Mouse (Mus musculus) mouse trophoblast stem cell (cell line): ENCODE measurements around the gene Ppp4r1.

Experiments used
- in situ Hi-C, 2 experiments: fragments of 300-500 bp; cut with MseI, MboI; formaldehyde crosslinking; loops; 2 replicates in 1 of 2; 3 replicates in 1 of 2; pipeline ENCODE4 v1.15.1; 2025

The Ppp4r1 gene

DNA sequence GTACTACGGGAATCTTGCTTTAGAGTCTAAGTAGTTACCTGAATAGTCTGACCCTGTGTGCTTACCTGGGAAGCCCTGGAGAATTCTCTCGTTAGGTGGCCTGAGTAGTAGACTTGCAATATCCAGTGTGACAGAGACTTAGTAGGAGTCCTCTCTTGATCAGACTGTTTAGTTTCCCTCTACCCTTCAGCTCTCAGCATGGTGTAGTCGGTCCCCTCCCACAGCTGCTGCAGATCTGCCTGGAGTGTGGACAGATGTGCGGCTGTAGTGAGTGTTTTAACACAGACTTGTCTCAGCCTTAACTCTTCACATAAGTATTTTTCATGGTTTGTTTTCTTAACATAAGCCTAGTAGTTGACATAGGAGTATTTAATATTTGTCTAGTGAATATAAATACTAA lies 19.7 kb downstream of the Ppp4r1 start:
- in situ Hi-C loops, result no loop called here

DNA sequence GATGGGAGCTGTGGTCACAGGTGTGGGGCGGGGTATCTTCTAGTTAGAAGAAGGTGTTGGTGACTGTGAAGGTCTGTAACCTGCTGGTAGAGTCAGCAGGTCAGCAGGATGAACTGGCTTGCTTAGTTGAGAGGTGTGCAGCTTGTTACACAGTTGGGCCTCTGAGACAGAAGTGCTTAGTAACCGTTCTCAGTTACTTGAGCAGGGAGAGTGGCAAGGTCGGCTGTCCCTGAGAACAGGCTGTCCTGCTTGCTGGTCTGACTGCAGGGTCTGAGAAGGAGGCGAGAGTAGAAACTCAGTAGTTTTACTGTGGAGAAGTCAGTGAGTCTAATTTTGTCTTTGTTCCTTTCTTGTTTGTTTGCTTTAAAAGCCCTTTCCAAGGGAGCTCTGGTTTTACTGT lies 23.6 kb downstream of the Ppp4r1 start:
- in situ Hi-C loops, result no loop called here

GRCm38 (mm10) chr17:65806416-65806815 lies 24.0 kb downstream of the Ppp4r1 start:
- in situ Hi-C loops, result no loop called here

DNA sequence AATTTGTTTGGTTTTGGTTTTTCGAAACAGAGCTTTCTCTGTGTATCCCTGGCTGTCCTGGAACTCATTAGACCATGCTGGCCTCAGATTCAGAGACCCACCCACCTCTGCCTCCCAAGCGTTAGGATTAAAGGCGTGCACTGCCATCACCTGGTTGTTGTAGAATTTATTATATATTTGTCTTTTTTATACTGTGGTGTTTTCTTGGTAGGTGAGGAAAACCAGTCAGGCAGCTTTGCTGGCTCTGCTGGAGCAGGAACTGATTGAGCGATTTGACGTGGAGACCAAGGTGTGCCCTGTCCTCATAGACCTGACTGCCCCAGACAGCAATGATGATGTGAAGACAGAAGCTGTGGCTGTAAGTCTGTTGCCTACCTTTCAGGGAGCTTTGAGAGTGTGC lies 28.7 kb downstream of the Ppp4r1 start:
- in situ Hi-C loops, result no loop called here

GRCm38 (mm10) chr17:65813763-65814162 lies 31.4 kb downstream of the Ppp4r1 start:
- in situ Hi-C loops, result no loop called here

DNA sequence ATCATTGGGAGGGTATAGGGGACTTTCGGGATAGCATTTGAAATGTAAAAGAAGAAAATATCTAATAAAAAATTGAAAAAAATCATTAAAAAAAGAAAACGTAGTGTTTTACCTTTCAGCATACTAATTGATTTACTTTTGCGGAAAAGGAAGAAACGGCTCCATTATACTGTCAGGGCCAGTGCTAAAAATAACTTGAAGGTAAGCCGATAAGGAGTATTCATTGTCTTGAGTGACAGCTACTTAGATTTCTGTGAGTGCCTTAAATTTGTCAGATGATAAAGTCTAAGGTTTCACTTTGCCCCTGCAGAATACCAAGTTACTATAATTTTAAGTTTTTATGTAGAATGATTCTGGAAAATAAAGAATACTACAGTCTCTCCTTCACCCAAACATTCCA lies 37.8 kb downstream of the Ppp4r1 start:
- in situ Hi-C loops, result no loop called here

DNA sequence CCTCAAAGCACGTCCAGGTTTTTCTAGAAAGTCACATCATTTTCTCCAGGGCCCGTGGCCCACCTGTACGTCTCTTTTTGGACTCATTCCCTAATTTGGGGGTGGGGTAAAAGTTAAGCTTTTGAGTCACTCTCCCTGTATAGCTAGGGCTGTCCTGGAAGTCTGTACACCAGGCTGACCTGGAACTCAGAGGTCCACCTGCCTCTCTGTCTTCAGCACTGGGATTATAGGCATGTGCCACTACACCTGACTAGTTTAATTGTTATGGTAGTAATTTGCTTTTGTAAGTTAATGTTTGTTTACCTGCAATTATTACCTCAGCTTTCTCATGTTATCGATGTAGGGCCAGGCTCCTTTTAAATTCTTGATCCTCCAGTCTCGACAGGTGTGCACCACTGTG lies 40.0 kb downstream of the Ppp4r1 start:
- in situ Hi-C loops, result no loop called here

- in situ Hi-C loops, result no loop called here
These were observed 41.9 kb downstream of the Ppp4r1 start for GRCm38 (mm10) chr17:65824246-65824645.

DNA sequence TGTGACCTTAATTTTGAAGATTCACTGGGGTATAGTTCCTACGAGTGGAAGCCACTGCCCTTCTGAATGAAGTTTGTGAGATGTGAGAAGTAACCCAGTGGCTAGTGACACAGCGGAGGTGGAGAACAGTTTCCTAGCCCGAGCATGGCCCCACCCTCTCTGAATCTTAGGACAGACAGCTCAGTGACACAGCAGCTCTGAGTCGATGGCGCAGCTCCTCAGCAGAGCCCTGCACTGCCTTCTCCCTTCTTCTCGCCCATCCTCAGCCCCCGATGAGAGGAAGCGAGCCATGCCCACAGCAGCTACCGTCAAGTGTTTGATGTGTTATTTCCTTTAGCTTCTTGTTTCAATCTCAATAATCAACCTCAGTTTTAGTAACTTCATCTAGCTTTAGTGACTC lies 43.9 kb downstream of the Ppp4r1 start:
- in situ Hi-C loops, result no loop called here

- in situ Hi-C loops, result no loop called here
These were observed 44.9 kb downstream of the Ppp4r1 start for GRCm38 (mm10) chr17:65827119-65827840.

DNA sequence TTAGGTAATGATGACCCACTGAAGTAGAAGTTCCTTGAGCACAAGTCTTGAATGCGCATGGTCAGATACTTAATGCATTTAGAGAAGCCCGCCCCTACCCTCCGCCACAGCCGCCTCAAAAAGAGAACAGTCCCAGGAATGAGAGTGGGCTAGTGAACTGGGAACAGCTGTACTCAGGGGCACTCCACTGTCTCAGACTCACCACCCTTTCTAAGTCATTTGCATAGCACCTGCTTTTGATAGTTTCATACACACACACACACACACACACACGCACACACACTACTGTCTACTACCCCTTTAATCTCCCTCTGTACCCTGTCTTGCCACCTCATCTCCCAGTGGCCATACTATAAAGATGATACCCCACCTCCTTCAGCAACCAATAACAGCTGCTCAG lies 45.5 kb downstream of the Ppp4r1 start:
- in situ Hi-C loops, result no loop called here

DNA sequence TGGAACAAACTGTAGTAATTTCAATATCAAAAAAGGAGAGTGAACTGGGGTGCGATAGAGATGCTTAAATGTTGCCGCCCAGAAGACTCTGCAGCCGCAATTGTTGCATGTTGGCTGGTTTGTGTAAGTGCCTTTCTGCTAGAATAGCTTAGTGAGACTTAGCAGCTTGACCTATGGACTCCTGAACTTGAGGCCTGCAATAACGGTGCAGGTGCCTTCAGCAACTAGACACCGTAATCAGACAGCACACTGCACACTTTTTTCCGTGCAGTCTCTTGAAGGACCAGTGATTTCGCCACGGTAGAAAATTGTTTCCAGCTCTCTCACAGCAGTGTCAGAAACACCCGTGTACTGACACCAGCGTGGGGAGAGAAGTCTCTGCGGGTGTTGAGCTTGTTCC lies 46.6 kb downstream of the Ppp4r1 start:
- in situ Hi-C loops, result no loop called here

DNA sequence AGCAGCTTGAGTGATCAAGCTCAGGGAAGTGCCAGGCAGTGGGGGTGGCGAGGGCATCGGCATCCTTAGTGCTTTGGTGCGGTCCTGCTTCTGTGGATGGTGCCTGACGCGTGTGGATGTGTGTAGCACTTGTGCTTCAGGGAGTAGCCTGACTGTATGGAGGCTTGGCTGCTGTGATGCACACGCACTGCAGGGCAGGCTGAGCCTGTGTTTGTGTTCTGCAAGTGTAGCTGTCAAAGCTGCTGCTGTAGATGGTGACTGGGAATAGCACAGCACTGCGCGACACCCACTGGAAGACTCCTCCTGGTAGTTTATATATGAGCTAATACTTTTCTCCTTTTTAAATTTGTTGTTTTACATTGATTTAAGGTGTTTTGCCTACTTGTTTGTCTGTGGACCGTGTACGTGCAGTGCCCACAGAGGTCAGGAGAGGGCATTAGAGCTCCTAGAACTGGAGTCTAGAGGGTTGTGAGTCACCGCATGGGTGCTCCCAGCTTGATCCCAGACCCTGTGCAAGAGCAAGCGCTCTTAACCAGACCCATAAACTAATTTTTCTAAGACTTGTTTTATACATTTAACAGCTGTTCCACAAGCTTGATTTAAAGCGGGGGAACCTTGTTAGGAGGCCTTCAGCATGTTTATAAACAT lies 48.0 kb downstream of the Ppp4r1 start:
- in situ Hi-C loops, result no loop called here

DNA sequence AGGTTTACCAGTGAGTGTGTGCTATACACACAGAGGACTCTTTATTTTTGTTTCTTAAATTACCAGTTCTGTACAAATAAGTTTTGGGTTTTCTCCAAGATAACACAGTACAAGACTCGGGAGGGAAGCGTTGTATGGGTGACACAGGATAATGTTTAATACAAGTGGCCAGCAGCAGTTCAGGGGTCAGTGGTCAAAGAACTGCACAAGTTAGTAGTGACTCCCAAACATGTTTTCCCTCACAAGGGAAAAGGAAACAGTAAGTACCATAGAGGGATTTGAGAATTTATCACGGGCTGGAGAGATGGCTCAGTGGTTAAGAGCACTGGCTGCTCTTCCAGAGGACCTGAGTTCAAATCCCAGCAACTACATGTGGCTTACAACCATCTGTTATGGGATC lies 51.5 kb downstream of the Ppp4r1 start:
- in situ Hi-C loops, result no loop called here

DNA sequence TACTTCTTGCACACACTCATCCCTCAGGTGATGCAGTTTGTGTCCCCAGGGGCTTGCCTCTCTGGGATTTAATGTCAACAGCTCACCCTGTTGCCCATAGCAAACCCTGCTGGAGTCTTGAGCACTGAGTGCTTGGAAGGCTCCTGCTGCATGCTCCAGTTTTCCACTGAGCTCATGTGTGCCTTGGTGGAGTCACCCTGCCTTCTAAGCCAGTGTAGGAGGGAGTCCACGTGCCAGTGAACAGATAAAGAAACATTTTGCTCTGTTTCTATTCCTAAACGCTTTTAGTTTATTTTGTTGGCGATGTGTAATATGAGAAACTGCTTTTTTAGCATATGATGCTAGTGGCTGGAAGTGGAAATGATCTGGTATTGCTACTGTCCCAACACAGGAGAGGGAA lies 54.4 kb downstream of the Ppp4r1 start:
- in situ Hi-C loops, result no loop called here

DNA sequence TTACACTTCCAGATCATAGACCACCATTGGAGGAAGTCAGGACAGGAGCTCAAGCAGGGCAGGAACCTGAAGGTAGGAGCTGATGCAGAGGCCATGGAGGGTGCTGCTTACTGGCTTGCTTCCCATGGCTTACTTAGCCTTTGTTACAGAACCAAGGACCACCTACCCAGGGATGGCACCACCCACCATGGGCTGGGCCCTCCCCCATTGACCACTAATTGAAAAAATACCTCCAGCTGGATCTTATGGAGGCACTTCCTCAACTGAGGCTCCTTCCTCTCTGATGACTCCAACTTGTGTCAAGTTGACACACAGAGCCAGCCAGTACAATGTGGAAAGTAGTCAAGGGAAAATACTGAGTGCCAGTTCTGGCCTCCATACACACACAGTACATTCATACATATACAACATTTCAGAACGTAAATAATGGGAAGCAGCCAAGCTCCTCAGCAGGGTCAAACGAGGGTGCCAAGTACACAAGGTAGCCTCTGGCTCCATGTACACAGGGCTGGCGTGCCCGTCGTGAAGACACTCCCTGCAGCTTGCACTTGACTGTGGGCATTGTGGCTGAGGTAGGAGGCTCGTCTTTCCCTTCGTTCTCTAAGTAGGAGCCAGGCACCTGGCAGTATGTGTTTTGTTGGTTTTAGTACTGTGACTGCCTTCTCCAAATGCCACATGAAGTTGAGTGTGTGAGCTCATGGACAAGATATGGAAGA lies 57.3 kb downstream of the Ppp4r1 start:
- in situ Hi-C loops, result no loop called here

GRCm38 (mm10) chr17:65842669-65843381 lies 60.5 kb downstream of the Ppp4r1 start:
- in situ Hi-C loops, result no loop called here

- in situ Hi-C loops, result no loop called here
These were observed 63.0 kb downstream of the Ppp4r1 start for GRCm38 (mm10) chr17:65845423-65845822.

GRCm38 (mm10) chr17:65847694-65848449 lies 65.5 kb downstream of the Ppp4r1 start:
- in situ Hi-C loops, result no loop called here

DNA sequence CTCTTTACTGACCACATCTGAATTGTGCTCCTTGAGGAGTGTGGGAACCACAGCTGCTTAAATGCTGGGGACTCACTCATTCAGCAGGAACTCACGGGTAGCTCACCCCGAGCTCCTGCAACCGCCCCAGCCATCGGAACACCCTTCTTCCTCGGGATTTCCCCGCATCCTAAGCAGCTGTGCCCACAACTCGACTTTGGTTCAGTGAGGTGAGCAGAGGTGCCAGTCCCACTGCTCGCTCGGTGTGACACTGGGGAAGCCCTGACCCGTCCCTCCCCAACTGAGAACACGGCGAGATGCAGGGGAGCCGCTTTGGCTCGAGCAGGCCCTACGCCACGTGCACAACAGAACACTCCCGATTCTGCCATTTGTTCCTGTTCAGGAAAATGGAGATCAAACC lies 68.1 kb downstream of the Ppp4r1 start:
- in situ Hi-C loops, result no loop called here

- in situ Hi-C loops, result no loop called here
These were observed 69.4 kb downstream of the Ppp4r1 start for GRCm38 (mm10) chr17:65851749-65852148.

GRCm38 (mm10) chr17:65853326-65853725 lies 71.0 kb downstream of the Ppp4r1 start:
- in situ Hi-C loops, result no loop called here
